Mouse (Mus musculus): ENCODE measurements around the gene Pkd2. TPM values are rescaled to one million over a fixed set of nuclear protein-coding genes. Genes with fewer than 3 reads are reported as not detected.

The Pkd2 gene
- polyA plus RNA-seq, 1 experiment from 2014 or later, result 18.4 TPM

GRCm38 (mm10) chr5:104511211-104511610 is 52.0 kb downstream of the Pkd2 start:
- Histone ChIP-seq H3K4me3 (replicated peaks) (no peak overlapping the region), H3K9ac (no peak overlapping the region), H3K36me3 (peaks cover 24% of the 10 kb centered on the region; the same call in 1 of the 2 replicates), H3K27me3 (no peaks in the 10 kb centered on the region), H3K9me3 (replicated peaks) (peaks cover 12% of the 10 kb centered on the region), H3K4me1 (0 out of 2 replicates have a peak, but pooled peaks cover 7% of the 10 kb centered on the region), H3K27ac (replicated peaks) (no peak overlapping the region), H3K4me2 (replicated peaks) (no peak overlapping the region)
- ATAC-seq (ENCODE audit: insufficient number of reproducible peaks, low FRiP score, low TSS enrichment, low read depth), result no peak
- 91% methylated on average over 3 of the region's 3 CpGs for WGBS

GRCm38 (mm10) chr5:104538612-104539011 is 79.4 kb downstream of the Pkd2 start:
- no peak for ATAC-seq (ENCODE audit: insufficient number of reproducible peaks, low FRiP score, low TSS enrichment, low read depth)
- H3K4me2 ChIP-seq (replicated peaks), result no peak overlapping the region
- H3K36me3 ChIP-seq, result peaks cover 51% of the 10 kb centered on the region
- no peak overlapping the region for H3K27ac ChIP-seq (replicated peaks)
- no peaks in the 10 kb centered on the region for H3K4me1 ChIP-seq
- H3K9me3 ChIP-seq (replicated peaks), result no peaks in the 10 kb centered on the region
- WGBS, result 95% methylated on average over 1 of the region's 1 CpGs
- no peaks in the 10 kb centered on the region for H3K27me3 ChIP-seq
- H3K4me3 ChIP-seq (replicated peaks), result no peak overlapping the region
- no peak overlapping the region for H3K9ac ChIP-seq

GRCm38 (mm10) chr5:104539331-104539730 is 80.1 kb downstream of the Pkd2 start:
- Histone ChIP-seq H3K27me3 (no peaks in the 10 kb centered on the region), H3K36me3 (peaks cover 58% of the 10 kb centered on the region), H3K27ac (replicated peaks) (no peak overlapping the region), H3K4me1 (no peaks in the 10 kb centered on the region), H3K4me2 (replicated peaks) (no peak overlapping the region), H3K9ac (no peak overlapping the region), H3K9me3 (replicated peaks) (no peaks in the 10 kb centered on the region), H3K4me3 (replicated peaks) (no peak overlapping the region)
- WGBS, result 89% methylated on average over 4 of the region's 4 CpGs
- no peak for ATAC-seq (ENCODE audit: insufficient number of reproducible peaks, low FRiP score, low TSS enrichment, low read depth)

Other genes starting within 250 kb of the Pkd2 start
- 718 and 848 TPM in 2 replicates for gene Ibsp, start 160.3 kb upstream of the Pkd2 start, polyA plus RNA-seq (2015; fragmentation: Nextera tagmentation; extraction: Ambion mirVana)
- 0.47 and 0.53 TPM in 2 replicates for gene Mepe, start 134.1 kb upstream of the Pkd2 start, polyA plus RNA-seq (2015; fragmentation: Nextera tagmentation; extraction: Ambion mirVana)
- gene Spp1, start 24.3 kb upstream of the Pkd2 start, polyA plus RNA-seq (2015; fragmentation: Nextera tagmentation; extraction: Ambion mirVana), result 431 and 448 TPM in 2 replicates
- 12.4 and 12.8 TPM in 2 replicates for gene BC005561, start 48.9 kb downstream of the Pkd2 start, polyA plus RNA-seq (2015; fragmentation: Nextera tagmentation; extraction: Ambion mirVana)